Mouse (Mus musculus) stomach, embryonic 16.5 days (tissue): ENCODE measurements around the gene Axin2. TPM values are rescaled to one million over a fixed set of nuclear protein-coding genes. Genes with fewer than 3 reads are reported as not detected.

ENCODE experiments used
- ATAC-seq: fragments of 200-750 bp; cut with Nextera tagmentation; 2 replicates; pipeline ENCODE4 v1.8.0; 2017; ENCODE audit warnings: moderate number of reproducible peaks, moderate TSS enrichment; ENCODE audit not compliant: insufficient read depth, low FRiP score
- H3K27ac ChIP-seq: fragments of 300-500 bp; sonication (generic); 2 replicates; pipeline ENCODE4 v1.5.1; 2014; ENCODE audit warnings: low read length
- H3K27me3 ChIP-seq: fragments of 300-500 bp; sonication (generic); 2 replicates; pipeline ENCODE4 v1.6.1; 2014; ENCODE audit warnings: low read length, control low read depth, mixed read lengths; ENCODE audit not compliant: control insufficient read depth, insufficient read depth
- H3K36me3 ChIP-seq: fragments of 300-500 bp; sonication (generic); 2 replicates; pipeline ENCODE4 v1.6.1; 2014; ENCODE audit warnings: low read length; ENCODE audit not compliant: control insufficient read depth, insufficient read depth
- H3K4me1 ChIP-seq: fragments of 300-500 bp; sonication (generic); 2 replicates; pipeline ENCODE4 v1.6.1; 2014; ENCODE audit warnings: low read length, control low read depth, mixed read lengths; ENCODE audit not compliant: control insufficient read depth, insufficient read depth
- H3K4me2 ChIP-seq: fragments of 300-500 bp; sonication (generic); 2 replicates; pipeline ENCODE4 v1.6.1; 2014; ENCODE audit warnings: low read depth, low read length, mixed read lengths
- H3K4me3 ChIP-seq: fragments of 300-500 bp; sonication (generic); replicated peaks from 2 replicates; pipeline ENCODE4 v1.5.1; 2014; ENCODE audit warnings: mild to moderate bottlenecking, low read length
- H3K9ac ChIP-seq: fragments of 300-500 bp; sonication (generic); 2 replicates; pipeline ENCODE4 v1.6.1; 2014; ENCODE audit warnings: low read length
- H3K9me3 ChIP-seq: fragments of 300-500 bp; sonication (generic); replicated peaks from 2 replicates; pipeline ENCODE4 v1.6.1; 2016; ENCODE audit warnings: low read length, control low read depth; ENCODE audit not compliant: control insufficient read depth
- WGBS: fragments of 180-500 bp; shearing (Covaris S2); extraction: QIAGEN DNeasy Blood & Tissue Kit; methylation state at CpG from one replicate; pipeline ENCODE4 v1.1.7; 2014; 5-methylcytosine and 5-hydroxymethylcytosine counted together
- polyA plus RNA-seq: library from polyadenylated mRNA; unstranded; fragments of >200 nt; fragmentation: Nextera tagmentation; extraction: Ambion mirVana; gene quantifications from 2 replicates; pipeline ENCODE4 v1.2.1, GENCODE M21; 2015

Axin2 gene
- polyA plus RNA-seq, 1 experiment from 2014 or later = 2.8 TPM

DNA sequence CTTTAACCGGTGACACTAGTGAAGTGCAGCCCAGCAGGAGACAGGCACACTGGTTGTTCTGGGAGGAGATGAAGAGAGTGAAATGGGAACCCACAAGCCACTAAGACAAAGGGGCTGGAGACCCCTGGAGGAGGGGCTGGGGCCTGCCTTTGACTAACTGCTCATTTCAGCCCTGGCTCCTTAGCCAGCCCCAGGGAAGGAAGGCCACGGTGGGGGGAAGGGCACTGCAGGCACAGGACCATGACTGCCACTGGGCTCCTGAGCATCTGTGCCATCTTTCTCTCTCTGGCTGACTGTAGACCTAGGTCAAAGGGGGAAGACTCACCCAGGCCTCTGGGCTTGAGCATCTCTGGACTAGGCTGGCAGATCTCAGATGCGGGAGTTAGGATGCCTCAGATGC is 10.5 kb downstream of the Axin2 start:
- Histone ChIP-seq H3K27me3 (no peaks in the 10 kb centered on the region), H3K9ac (no peak overlapping the region), H3K4me1 (peaks cover 23% of the 10 kb centered on the region), H3K9me3 (no peaks in the 10 kb centered on the region), H3K36me3 (no peaks in the 10 kb centered on the region; the same call in 1 of the 2 replicates), H3K4me2 (no peak overlapping the region), H3K4me3 (no peak overlapping the region), H3K27ac (no peak overlapping the region)
- no peak for ATAC-seq
- WGBS = 64% methylated on average over 2 of the region's 3 CpGs

DNA sequence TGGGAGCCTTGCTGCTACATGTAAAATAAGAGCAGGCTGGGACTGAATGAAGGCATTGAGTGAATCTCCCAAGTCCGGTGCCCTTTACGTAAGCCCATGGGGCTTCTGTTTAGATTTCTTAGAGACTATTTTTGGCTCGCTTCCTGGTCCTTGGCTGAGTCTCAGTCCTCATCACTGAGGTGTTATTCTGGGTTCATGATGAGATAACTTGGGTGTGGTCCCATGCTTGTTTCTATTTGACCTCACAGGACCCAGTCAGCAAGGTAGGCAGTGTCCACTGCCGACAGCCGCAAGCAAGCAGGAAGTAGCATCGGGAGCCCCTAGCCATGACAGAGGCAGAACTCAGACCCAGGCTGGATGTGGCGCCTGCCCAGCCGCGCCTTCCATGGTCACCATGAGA is 13.7 kb downstream of the Axin2 start:
- no peaks in the 10 kb centered on the region for H3K27me3 ChIP-seq
- H3K4me1 ChIP-seq = peaks cover 13% of the 10 kb centered on the region
- H3K4me3 ChIP-seq = no peak overlapping the region
- H3K27ac ChIP-seq = no peak overlapping the region
- no peak overlapping the region for H3K9ac ChIP-seq
- no peak for ATAC-seq
- H3K4me2 ChIP-seq = no peak overlapping the region
- WGBS = 69% methylated on average over 9 of the region's 9 CpGs
- H3K9me3 ChIP-seq = no peaks in the 10 kb centered on the region
- no peaks in the 10 kb centered on the region; the same call in 1 of the 2 replicates for H3K36me3 ChIP-seq

DNA sequence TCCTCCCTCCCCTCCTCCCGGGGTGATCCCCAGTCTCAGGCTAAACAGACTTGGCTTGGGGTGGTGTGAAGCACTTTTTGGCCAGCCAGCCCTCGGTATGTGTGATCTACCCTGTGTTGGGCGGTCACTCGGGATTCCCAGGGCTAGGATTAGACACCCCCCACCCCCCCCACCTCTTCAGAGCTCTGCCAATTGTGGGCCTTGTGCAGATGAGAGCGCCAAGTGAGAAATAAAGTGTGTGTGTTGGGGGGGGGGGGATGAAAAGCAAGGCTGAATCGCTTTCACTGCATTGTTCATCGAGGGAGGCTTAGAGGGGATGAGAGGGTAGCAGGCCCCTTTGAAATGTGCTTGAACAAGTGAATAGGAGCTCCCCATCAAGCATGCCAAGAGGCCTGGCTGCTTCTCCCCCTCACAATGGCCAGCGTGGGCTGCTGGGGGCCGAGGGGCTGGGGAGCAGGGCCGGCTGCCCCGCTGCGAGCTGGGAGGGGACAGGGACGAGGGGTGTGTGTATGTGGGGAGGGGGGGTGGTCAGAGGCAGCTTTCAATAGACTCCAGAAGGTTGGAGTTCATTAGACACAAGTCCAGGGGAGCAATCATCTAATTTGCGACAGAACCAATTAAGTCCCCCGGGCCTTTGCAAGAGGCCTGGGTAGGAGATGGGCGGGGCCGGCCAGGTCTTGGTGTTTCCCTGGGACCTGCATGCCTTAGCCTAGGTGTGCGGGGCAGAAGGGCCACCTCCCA is 15.1 kb downstream of the Axin2 start:
- peaks cover 10% of the 10 kb centered on the region for H3K4me1 ChIP-seq
- H3K36me3 ChIP-seq = peaks cover 10% of the 10 kb centered on the region
- no peak overlapping the region for H3K4me2 ChIP-seq
- no peaks in the 10 kb centered on the region for H3K27me3 ChIP-seq
- H3K4me3 ChIP-seq = no peak overlapping the region
- no peaks in the 10 kb centered on the region for H3K9me3 ChIP-seq
- no peak for ATAC-seq
- no peak overlapping the region for H3K9ac ChIP-seq
- H3K27ac ChIP-seq = no peak overlapping the region
- 71% methylated on average over 18 of the region's 18 CpGs for WGBS

DNA sequence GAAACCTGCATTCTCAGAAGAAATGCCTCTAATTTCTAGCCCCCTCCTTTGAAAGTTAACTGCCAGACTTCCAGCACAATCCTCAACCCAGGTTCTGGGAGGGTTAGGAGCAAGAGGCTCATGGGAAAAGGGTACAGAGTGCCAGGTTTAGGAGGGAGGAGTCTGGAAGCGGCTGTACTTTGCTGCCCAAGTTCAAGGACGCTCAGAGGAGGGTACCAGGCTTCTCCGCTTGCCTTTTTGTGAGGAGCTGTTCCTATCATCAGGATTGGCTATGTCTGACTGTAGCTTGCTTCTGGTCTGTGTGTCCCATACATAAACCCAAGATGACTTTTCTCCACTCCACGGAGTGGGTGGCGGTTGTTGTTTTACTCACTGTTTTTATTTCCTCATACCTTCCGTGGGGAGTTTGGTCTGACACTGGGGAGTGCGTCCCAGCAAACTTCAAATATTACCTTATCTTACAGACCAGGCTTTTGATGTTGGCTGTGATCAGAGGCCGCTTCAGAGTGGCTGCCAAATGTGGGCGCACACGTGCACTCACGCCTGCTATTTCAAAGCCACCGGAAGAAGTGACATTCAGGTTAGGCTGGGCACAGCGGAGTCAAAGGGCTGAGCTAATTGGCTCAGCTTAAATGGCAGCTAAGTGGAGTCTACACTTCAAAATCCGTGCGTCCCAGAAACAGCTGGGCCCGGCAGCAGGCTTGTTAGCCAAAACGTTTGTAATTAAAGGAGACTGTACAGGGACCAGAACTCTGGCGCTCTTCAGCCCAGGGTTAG is 16.1 kb downstream of the Axin2 start:
- H3K27me3 ChIP-seq = no peaks in the 10 kb centered on the region
- no peak for ATAC-seq

DNA sequence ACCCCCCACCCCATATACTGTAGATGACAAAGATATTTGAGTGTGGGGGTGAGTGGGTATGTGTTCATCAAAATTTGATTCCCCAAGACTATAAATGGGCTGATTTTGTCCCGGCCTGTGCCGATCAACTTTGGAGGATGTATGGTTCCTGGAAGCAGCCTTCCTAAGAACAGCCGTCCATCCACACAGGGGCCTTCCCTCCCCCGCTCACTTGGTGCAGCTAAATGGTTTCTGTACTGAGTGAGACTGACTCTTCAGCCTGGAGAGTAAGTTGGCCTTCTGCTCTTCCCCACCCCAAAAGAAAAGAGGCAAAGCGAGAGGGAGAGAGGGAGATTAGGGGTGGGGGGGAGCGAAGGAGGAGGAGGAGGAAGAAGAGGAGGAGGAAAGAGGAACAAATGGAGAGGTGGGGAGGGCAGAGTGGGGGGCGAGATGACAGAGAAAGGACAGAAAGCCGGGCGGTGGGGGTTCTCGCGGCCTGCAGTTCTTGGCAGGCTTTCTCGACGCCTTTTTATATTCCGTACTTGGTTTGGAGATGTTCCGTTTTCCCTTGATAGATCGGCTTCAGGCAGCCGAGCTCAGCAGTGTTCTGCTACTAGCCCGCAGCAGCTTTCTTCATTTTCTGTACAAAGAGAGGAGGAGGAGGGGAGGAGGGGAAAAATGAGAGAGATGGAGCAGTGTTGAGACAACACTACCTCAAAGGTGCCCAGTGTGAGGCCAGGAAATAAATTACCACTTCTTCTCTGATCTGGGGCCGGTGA is 20.7 kb downstream of the Axin2 start:
- ATAC-seq = no peak
- Histone ChIP-seq H3K9ac (no peak overlapping the region), H3K4me1 (peaks cover 7% of the 10 kb centered on the region), H3K4me3 (no peak overlapping the region), H3K4me2 (no peak overlapping the region), H3K36me3 (peaks cover 29% of the 10 kb centered on the region), H3K27ac (0 out of 2 replicates have a peak overlapping the region, but pooled peaks have one; percentile 21), H3K27me3 (no peaks in the 10 kb centered on the region), H3K9me3 (no peaks in the 10 kb centered on the region)
- WGBS = 59% methylated on average over 19 of the region's 19 CpGs

More for the DNA sequence above, 16.1 kb downstream of the Axin2 start:
- Histone ChIP-seq H3K36me3 (peaks cover 10% of the 10 kb centered on the region), H3K4me1 (peaks cover 10% of the 10 kb centered on the region), H3K4me2 (no peak overlapping the region), H3K27ac (no peak overlapping the region), H3K9me3 (no peaks in the 10 kb centered on the region), H3K9ac (0 out of 2 replicates have a peak overlapping the region, but pooled peaks have one; percentile 21), H3K4me3 (no peak overlapping the region)
- 60% methylated on average over 18 of the region's 18 CpGs for WGBS

DNA sequence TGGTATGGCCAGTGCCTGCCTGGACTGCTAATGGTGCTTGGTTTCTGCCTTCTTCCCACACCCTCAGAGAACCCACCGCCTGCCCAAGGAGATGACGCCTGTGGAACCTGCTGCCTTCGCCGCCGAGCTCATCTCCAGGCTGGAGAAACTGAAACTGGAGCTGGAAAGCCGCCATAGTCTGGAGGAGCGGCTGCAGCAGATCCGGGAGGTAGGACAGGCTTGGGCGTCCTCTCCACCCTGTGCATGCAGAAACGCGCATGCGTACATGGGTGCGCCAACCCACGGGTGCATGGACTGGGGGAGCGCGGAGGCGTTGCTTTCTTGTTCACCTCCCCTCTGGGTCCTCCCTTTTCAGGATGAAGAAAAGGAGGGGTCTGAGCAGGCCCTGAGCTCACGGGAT is 21.7 kb downstream of the Axin2 start:
- Histone ChIP-seq H3K27me3 (no peaks in the 10 kb centered on the region), H3K9me3 (no peaks in the 10 kb centered on the region), H3K4me2 (no peak overlapping the region), H3K4me1 (peaks cover 1% of the 10 kb centered on the region; the same call in 1 of the 2 replicates), H3K4me3 (no peak overlapping the region), H3K27ac (no peak overlapping the region), H3K36me3 (peaks cover 34% of the 10 kb centered on the region), H3K9ac (no peak overlapping the region)
- 91% methylated on average over 18 of the region's 18 CpGs for WGBS
- no peak for ATAC-seq

DNA sequence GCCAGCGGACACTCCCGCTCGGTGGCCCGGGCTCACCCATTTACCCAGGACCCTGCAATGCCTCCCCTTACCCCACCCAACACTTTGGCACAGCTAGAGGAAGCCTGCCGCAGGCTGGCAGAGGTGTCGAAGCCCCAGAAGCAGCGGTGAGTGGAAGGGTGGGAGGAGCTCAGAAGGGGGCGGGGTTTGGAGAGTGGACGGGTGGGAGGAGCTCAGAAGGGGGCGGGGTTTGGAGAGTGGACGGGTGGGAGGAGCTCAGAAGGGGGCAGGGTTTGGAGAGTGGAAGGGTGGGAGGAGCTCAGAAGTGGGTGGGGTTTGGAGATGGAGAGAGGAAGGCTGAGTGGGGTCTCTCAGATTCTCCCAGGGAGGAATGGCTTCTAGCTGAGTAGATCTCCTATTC is 23.6 kb downstream of the Axin2 start:
- WGBS = 87% methylated on average over 11 of the region's 11 CpGs
- Histone ChIP-seq H3K4me1 (0 out of 2 replicates have a peak, but pooled peaks cover 5% of the 10 kb centered on the region), H3K27ac (no peak overlapping the region), H3K36me3 (peaks cover 34% of the 10 kb centered on the region), H3K27me3 (no peaks in the 10 kb centered on the region), H3K4me3 (no peak overlapping the region), H3K9me3 (no peaks in the 10 kb centered on the region), H3K4me2 (no peak overlapping the region), H3K9ac (no peak overlapping the region)
- no peak for ATAC-seq

DNA sequence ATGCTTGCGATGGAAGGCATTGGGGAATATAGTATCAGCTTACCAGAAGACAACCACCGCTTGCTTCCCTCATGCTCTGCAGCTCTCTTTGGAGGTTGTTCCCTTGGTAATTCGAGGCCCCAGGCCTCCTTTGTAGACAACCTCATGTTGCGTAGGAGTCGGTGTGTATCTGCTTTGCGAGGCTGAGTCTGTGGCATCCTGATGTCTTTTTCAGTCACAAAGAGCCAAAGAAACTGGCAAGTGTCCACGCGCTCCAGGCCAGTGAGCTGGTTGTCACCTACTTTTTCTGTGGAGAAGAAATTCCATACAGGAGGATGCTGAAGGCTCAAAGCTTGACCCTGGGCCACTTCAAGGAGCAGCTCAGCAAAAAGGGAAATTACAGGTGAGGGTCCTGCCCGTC is 25.5 kb downstream of the Axin2 start:
- Histone ChIP-seq H3K9ac (no peak overlapping the region), H3K27ac (no peak overlapping the region), H3K9me3 (no peaks in the 10 kb centered on the region), H3K27me3 (no peaks in the 10 kb centered on the region), H3K4me2 (no peak overlapping the region), H3K4me3 (no peak overlapping the region), H3K4me1 (0 out of 2 replicates have a peak, but pooled peaks cover 5% of the 10 kb centered on the region), H3K36me3 (peaks cover 24% of the 10 kb centered on the region)
- no peak for ATAC-seq
- 95% methylated on average over 9 of the region's 9 CpGs for WGBS
